Mouse (Mus musculus) Patski (cell line): ENCODE measurements around the gene Nav2. TPM values are rescaled to one million over a fixed set of nuclear protein-coding genes. Genes with fewer than 3 reads are reported as not detected.

ENCODE experiments used
- ATAC-seq: fragments of 100-300 bp; one replicate; pipeline ENCODE4 v1.8.0; 2021
- CTCF ChIA-PET: fragments of 350-600 bp; sonication (Branson Sonifier 250); formaldehyde crosslinking; loops from one replicate; lab custom pipeline; 2022; ENCODE audit warnings: inconsistent platforms; lab: Charles Lee
- POLR2A ChIA-PET: fragments of 350-600 bp; sonication (Branson Sonifier 250); formaldehyde crosslinking; loops from one replicate; lab custom pipeline; 2022; ENCODE audit warnings: antibody characterized with exemption, inconsistent platforms; lab: Charles Lee
- DNase-seq: peaks from one replicate; pipeline ENCODE4 v3.0.0-alpha.2; 2011; ENCODE audit warnings: low read depth, low spot score
- H3K27me3 ChIP-seq: fragments of 371-371 bp; one replicate; pipeline ENCODE4 v1.5.1; 2021
- CTCF ChIP-seq: fragments of 100-300 bp; IDR thresholded peaks from one replicate; pipeline ENCODE4 v1.5.1; 2021
- in situ Hi-C: fragments of 300-500 bp; cut with MboI; formaldehyde crosslinking; loops from 3 replicates; pipeline ENCODE4 v1.11.1; 2018; ENCODE audit warnings: low pct_unique_long_range_greater_than_20kb, mixed read lengths
- polyA plus RNA-seq: library from polyadenylated mRNA; unstranded; gene quantifications from one replicate; pipeline ENCODE4 v1.2.3, GENCODE M21; 2021

Gene Nav2
- polyA plus RNA-seq, 1 experiment from 2014 or later = 13.3 TPM

GRCm38 (mm10) chr7:48898416-48898815, 10.1 kb upstream of the Nav2 start:
- DNase-seq (no peak), ATAC-seq (no peak)
- in situ Hi-C loops = loop anchor here (10.0 to 25.0 kb wide), 3 partner anchors 196 to 536 kb away; no protein-coding TSS in a partner anchor
- ChIA-PET POLR2A (no interaction called here), CTCF (interaction anchor here (1.0 to 1.3 kb wide), 2 partner anchors 18 to 30 kb away, joined by 3 read pairs; no protein-coding TSS in a partner anchor)
- H3K27me3 ChIP-seq = no peaks in the 10 kb centered on the region
- TF ChIP-seq CTCF = no peak

GRCm38 (mm10) chr7:48900408-48901167, 7.9 kb upstream of the Nav2 start:
- no peaks in the 10 kb centered on the region for H3K27me3 ChIP-seq
- in situ Hi-C loops = no loop called here
- ATAC-seq (no peak), DNase-seq (no peak)
- POLR2A ChIA-PET = interaction anchor here (0.6 kb wide), 1 partner anchor 14 kb away, joined by 3 read pairs; no protein-coding TSS in a partner anchor
- CTCF ChIA-PET = interaction anchor here (1.1 kb wide), 1 partner anchor 31 kb away, joined by 3 read pairs; no protein-coding TSS in a partner anchor
- TF ChIP-seq CTCF = no peak

- CTCF ChIA-PET = interaction anchor here (1.0 kb wide), 1 partner anchor 223 kb away, joined by 4 read pairs; no protein-coding TSS in a partner anchor
- ATAC-seq (no peak), DNase-seq (no peak)
- in situ Hi-C loops = no loop called here
- H3K27me3 ChIP-seq = no peaks in the 10 kb centered on the region
- no peak for TF ChIP-seq CTCF
- POLR2A ChIA-PET = no interaction called here
These were observed 6.1 kb upstream of the Nav2 start for GRCm38 (mm10) chr7:48902454-48902853.

- ATAC-seq (no peak), DNase-seq (no peak)
- ChIA-PET POLR2A (no interaction called here), CTCF (interaction anchor here (1.0 to 1.7 kb wide), 3 partner anchors 15 to 464 kb away, joined by 3 to 5 read pairs (median 4); no protein-coding TSS in a partner anchor)
- H3K27me3 ChIP-seq = no peaks in the 10 kb centered on the region
- TF ChIP-seq CTCF = no peak
- in situ Hi-C loops = no loop called here
These were observed 791 bp downstream of the Nav2 start for GRCm38 (mm10) chr7:48909342-48909671.

- POLR2A ChIA-PET = no interaction called here
- TF ChIP-seq CTCF = no peak
These were observed 1.8 kb downstream of the Nav2 start for GRCm38 (mm10) chr7:48910282-48910681.

GRCm38 (mm10) chr7:48911146-48911545, 2.6 kb downstream of the Nav2 start:
- ATAC-seq (no peak), DNase-seq (no peak)
- TF ChIP-seq CTCF = no peak
- ChIA-PET CTCF (no interaction called here), POLR2A (no interaction called here)
- in situ Hi-C loops = no loop called here
- no peaks in the 10 kb centered on the region for H3K27me3 ChIP-seq

More at GRCm38 (mm10) chr7:48910282-48910681, 1.8 kb downstream of the Nav2 start:
- H3K27me3 ChIP-seq = no peaks in the 10 kb centered on the region
- in situ Hi-C loops = no loop called here
- CTCF ChIA-PET = interaction anchor here (1.3 to 1.7 kb wide), 2 partner anchors 16 to 18 kb away, joined by 4 to 5 read pairs; no protein-coding TSS in a partner anchor
- DNase-seq (no peak), ATAC-seq (no peak)

GRCm38 (mm10) chr7:48914630-48915506, 6.4 kb downstream of the Nav2 start:
- no peak for TF ChIP-seq CTCF
- DNase-seq = no peak
- ATAC-seq = no peak
- ChIA-PET POLR2A (interaction anchor here (0.6 kb wide), 1 partner anchor 15 kb away, joined by 3 read pairs; no protein-coding TSS in a partner anchor), CTCF (interaction anchor here (1.4 kb wide), 1 partner anchor 22 kb away, joined by 3 read pairs; no protein-coding TSS in a partner anchor)
- in situ Hi-C loops = no loop called here
- H3K27me3 ChIP-seq = no peaks in the 10 kb centered on the region

- in situ Hi-C loops = no loop called here
- ChIA-PET CTCF (interaction anchor here (0.6 to 1.1 kb wide), 3 partner anchors 12 to 34 kb away, joined by 3 read pairs; no protein-coding TSS in a partner anchor), POLR2A (no interaction called here)
- DNase-seq (no peak), ATAC-seq (peak; percentile 60)
- no peaks in the 10 kb centered on the region for H3K27me3 ChIP-seq
- no peak for TF ChIP-seq CTCF
These were observed 8.9 kb downstream of the Nav2 start for GRCm38 (mm10) chr7:48917463-48917862.

- POLR2A ChIA-PET = no interaction called here
- no peak for TF ChIP-seq CTCF
- no peak for DNase-seq
- H3K27me3 ChIP-seq = no peaks in the 10 kb centered on the region
- ATAC-seq = no peak
- in situ Hi-C loops = no loop called here
- CTCF ChIA-PET = no interaction called here
These were observed 9.5 kb downstream of the Nav2 start for GRCm38 (mm10) chr7:48917988-48918387.

GRCm38 (mm10) chr7:48918389-48918788, 9.9 kb downstream of the Nav2 start:
- ChIA-PET CTCF (no interaction called here), POLR2A (no interaction called here)
- H3K27me3 ChIP-seq = no peaks in the 10 kb centered on the region
- DNase-seq (no peak), ATAC-seq (no peak)
- no peak for TF ChIP-seq CTCF
- in situ Hi-C loops = no loop called here
